Mouse (Mus musculus): ENCODE data around the gene Nptx1. TPM values are rescaled to one million over a fixed set of nuclear protein-coding genes. Genes with fewer than 3 reads are reported as not detected.
A peak's percentile ranks its signal among the peaks of the same experiment; 100 is the strongest.

Nptx1 gene
- polyA plus RNA-seq, 1 experiment from 2014 or later = 1.4 TPM

DNA sequence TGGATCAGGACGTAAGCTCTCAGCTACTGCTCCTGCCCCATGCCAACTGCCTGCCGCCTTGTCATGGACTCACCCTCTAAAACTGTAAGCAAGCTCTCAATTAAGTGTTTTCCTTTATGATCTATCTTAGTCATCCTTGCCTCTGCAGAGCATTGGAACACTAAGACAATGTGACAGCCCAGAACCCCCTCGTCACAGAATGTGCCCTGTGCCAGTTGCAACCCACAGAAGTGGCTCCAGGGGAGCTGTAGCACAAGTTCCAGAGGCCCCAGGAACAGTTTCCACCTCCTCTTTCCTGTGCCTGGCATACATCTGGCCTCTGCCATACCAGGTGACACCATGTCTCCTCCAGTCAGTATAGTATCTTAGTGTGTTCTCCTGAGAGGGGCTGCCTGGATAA lies 24.2 kb downstream of the Nptx1 start:
- no peak for DNase-seq
- Histone ChIP-seq H3K4me3 (ENCODE audit: low read depth, low read length) (no peak overlapping the region), H3K27me3 (ENCODE audit: insufficient read depth, low read length) (no peaks in the 10 kb centered on the region), H3K9ac (no peak overlapping the region), H3K4me2 (no peak overlapping the region), H3K4me1 (ENCODE audit: insufficient read depth) (no peaks in the 10 kb centered on the region), H3K9me3 (ENCODE audit: low read depth, low read length) (no peaks in the 10 kb centered on the region), H3K27ac (ENCODE audit: low read depth) (no peak overlapping the region), H3K36me3 (ENCODE audit: insufficient read depth) (no peaks in the 10 kb centered on the region)
- 86% methylated on average over 3 of the region's 3 CpGs for WGBS
- no peak for TF ChIP-seq CTCF (IDR thresholded peaks at IDR 0.05; ENCODE audit: low read depth)
- ATAC-seq (ENCODE audit: insufficient read depth) = no peak

- no peak overlapping the region for H3K9ac ChIP-seq
- H3K27ac ChIP-seq (ENCODE audit: low read depth) = no peak overlapping the region
- no peaks in the 10 kb centered on the region for H3K27me3 ChIP-seq (ENCODE audit: insufficient read depth, low read length)
- H3K4me1 ChIP-seq (ENCODE audit: insufficient read depth) = no peaks in the 10 kb centered on the region
- 75% methylated on average over 8 of the region's 8 CpGs for WGBS
- no peaks in the 10 kb centered on the region for H3K36me3 ChIP-seq (ENCODE audit: insufficient read depth)
- no peaks in the 10 kb centered on the region for H3K9me3 ChIP-seq (ENCODE audit: low read depth, low read length)
- no peak overlapping the region for H3K4me2 ChIP-seq
- no peak for TF ChIP-seq CTCF (IDR thresholded peaks at IDR 0.05; ENCODE audit: low read depth)
- H3K4me3 ChIP-seq (ENCODE audit: low read depth, low read length) = no peak overlapping the region
- ATAC-seq (ENCODE audit: insufficient read depth) = no peak
- no peak for DNase-seq
These were observed 24.8 kb downstream of the Nptx1 start for GRCm38 (mm10) chr11:119522779-119523178.

DNA sequence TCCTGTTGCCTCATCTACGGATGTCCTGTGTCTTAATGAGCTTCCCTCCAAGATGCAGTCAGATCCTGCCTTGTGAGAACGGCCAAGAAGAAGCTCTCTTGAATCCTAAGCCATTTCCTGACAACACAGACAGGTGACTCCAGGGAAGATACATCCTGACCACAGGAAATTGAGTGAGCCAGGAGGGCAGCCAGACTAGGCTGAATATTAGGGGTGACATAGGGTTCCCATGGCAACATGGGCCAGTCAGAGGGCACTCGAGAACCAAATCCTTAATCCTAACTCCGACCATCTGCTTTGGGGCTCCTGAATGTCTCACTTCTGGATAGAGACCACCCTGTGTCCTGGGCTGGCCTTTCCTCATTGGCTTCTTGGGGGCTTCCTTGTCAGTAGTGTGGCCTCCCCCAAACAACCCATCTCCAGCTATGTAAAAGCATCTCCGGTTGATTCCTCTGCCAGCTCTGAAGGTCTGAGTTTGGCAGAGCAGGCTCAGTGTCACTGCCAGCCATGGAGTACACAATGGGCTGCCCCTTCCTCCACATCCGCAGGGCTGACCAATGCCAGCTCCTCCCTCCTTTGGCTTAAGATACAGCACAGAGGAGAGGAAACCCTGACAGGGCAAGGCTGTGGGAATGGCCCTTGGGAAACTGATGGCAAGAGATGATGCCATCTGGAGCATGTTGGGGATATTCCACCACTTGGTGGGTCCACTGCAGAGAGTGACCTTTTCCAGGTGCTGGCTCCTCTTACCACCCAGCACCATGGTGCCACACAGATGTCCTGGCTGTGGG lies 25.4 kb downstream of the Nptx1 start:
- no peak for DNase-seq

DNA sequence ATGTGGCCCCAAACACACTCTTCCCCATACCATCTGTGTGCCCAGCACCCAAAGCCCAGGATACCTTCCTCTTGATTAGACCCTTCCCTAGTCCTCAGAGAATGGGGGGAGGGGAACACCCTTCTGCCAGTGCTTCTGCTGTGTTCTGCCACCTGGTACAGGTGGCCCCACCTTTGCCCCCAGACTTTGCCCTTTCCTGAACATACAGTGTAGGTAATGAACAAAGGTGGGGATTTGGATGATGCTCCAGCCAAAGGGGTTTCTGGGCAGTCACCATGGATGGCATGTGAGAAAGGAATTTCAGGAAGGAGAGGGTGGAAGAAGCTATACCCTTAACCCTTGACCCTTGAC lies 26.9 kb downstream of the Nptx1 start:
- Histone ChIP-seq H3K4me3 (ENCODE audit: low read depth, low read length) (no peak overlapping the region), H3K4me1 (ENCODE audit: insufficient read depth) (no peaks in the 10 kb centered on the region), H3K36me3 (ENCODE audit: insufficient read depth) (no peaks in the 10 kb centered on the region), H3K4me2 (no peak overlapping the region), H3K27me3 (ENCODE audit: insufficient read depth, low read length) (peaks cover 4% of the 10 kb centered on the region; the same call in 1 of the 2 replicates), H3K9me3 (ENCODE audit: low read depth, low read length) (no peaks in the 10 kb centered on the region), H3K9ac (0 out of 2 replicates have a peak overlapping the region, but pooled peaks have one; percentile 11), H3K27ac (ENCODE audit: low read depth) (no peak overlapping the region)
- no peak for TF ChIP-seq CTCF (IDR thresholded peaks at IDR 0.05; ENCODE audit: low read depth)
- ATAC-seq (ENCODE audit: insufficient read depth) (no peak), DNase-seq (no peak)

More for the DNA sequence above, 25.4 kb downstream of the Nptx1 start:
- no peak overlapping the region for H3K4me2 ChIP-seq
- TF ChIP-seq CTCF (IDR thresholded peaks at IDR 0.05; ENCODE audit: low read depth) = no peak
- no peaks in the 10 kb centered on the region for H3K27me3 ChIP-seq (ENCODE audit: insufficient read depth, low read length)
- no peak overlapping the region for H3K4me3 ChIP-seq (ENCODE audit: low read depth, low read length)
- H3K9me3 ChIP-seq (ENCODE audit: low read depth, low read length) = no peaks in the 10 kb centered on the region
- H3K36me3 ChIP-seq (ENCODE audit: insufficient read depth) = no peaks in the 10 kb centered on the region
- ATAC-seq (ENCODE audit: insufficient read depth) = no peak
- no peak overlapping the region for H3K27ac ChIP-seq (ENCODE audit: low read depth)
- no peak overlapping the region for H3K9ac ChIP-seq
- no peaks in the 10 kb centered on the region for H3K4me1 ChIP-seq (ENCODE audit: insufficient read depth)
- WGBS = 79% methylated on average over 6 of the region's 6 CpGs

DNA sequence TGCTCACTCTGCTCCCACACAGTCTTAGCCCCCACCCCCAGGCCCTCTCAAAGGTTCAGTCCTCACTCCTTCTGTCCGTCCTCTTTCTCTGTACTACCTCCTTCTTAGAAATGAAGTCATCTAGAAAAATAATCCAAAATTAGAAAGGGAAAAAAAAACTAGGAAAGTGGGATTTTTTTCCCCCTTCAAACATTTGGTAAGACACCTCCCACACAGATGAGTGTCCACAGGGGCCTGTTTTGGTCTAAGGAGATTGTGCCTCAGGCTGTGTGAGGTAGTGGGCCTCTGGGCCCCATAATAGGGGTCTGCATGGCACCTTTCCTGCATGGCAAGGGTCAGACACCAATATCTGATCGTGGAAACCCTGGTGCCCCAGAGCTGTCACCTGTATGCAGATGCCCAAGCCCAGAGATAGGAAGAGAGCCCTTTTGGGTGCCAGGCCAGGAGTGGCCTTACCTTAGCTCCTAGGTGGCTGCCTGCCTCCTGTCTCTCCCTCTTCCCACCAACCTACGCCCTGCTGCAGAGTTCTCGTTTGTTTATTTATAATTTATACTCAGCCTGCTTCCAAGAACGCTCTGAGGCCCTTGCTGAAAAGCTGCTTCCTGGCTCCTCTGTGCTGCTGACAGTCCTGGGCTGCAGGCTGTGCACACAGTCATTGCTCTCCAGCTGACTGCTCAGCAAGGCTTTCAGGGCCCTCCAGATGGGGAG lies 27.4 kb downstream of the Nptx1 start:
- Histone ChIP-seq H3K4me1 (ENCODE audit: insufficient read depth) (no peaks in the 10 kb centered on the region), H3K9ac (peak overlapping the region; percentile 11; the same call in 1 of the 2 replicates), H3K9me3 (ENCODE audit: low read depth, low read length) (no peaks in the 10 kb centered on the region), H3K27me3 (ENCODE audit: insufficient read depth, low read length) (peaks cover 5% of the 10 kb centered on the region; the same call in 1 of the 2 replicates), H3K36me3 (ENCODE audit: insufficient read depth) (no peaks in the 10 kb centered on the region), H3K4me3 (ENCODE audit: low read depth, low read length) (no peak overlapping the region), H3K27ac (ENCODE audit: low read depth) (no peak overlapping the region), H3K4me2 (no peak overlapping the region)
- 32% methylated on average over 5 of the region's 5 CpGs for WGBS
- TF ChIP-seq CTCF (IDR thresholded peaks at IDR 0.05; ENCODE audit: low read depth) = no peak
- peak; percentile 24 for DNase-seq
- no peak for ATAC-seq (ENCODE audit: insufficient read depth)

DNA sequence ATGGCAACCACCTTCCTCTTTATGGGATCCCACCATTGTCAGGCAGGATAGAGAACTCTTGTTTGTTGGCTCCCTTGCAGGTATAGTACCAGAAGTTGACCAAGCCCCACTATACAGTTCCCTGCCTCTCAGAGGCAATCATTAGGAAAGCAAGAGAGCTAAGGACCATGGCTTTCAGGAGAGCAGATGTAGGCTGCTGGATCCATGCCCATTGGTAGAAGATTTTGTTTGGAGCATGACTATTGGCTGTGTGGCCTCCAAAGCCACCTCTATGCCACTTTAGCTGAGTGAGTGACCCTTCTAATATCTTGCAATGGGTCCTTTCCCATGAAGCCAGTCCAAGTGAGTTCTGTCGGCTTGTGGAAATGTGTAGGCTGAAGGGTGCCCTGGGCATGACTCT lies 28.2 kb downstream of the Nptx1 start:
- Histone ChIP-seq H3K9ac (no peak overlapping the region), H3K9me3 (ENCODE audit: low read depth, low read length) (no peaks in the 10 kb centered on the region), H3K36me3 (ENCODE audit: insufficient read depth) (no peaks in the 10 kb centered on the region), H3K27me3 (ENCODE audit: insufficient read depth, low read length) (peaks cover 10% of the 10 kb centered on the region; the same call in 1 of the 2 replicates), H3K4me1 (ENCODE audit: insufficient read depth) (0 out of 2 replicates have a peak, but pooled peaks cover 3% of the 10 kb centered on the region), H3K27ac (ENCODE audit: low read depth) (no peak overlapping the region), H3K4me3 (ENCODE audit: low read depth, low read length) (no peak overlapping the region), H3K4me2 (no peak overlapping the region)
- ATAC-seq (ENCODE audit: insufficient read depth) = no peak
- no peak for TF ChIP-seq CTCF (IDR thresholded peaks at IDR 0.05; ENCODE audit: low read depth)
- WGBS = 90% methylated on average over 1 of the region's 1 CpGs
- no peak for DNase-seq

- H3K27ac ChIP-seq (ENCODE audit: low read depth) = no peak overlapping the region
- H3K4me1 ChIP-seq (ENCODE audit: insufficient read depth) = 0 out of 2 replicates have a peak, but pooled peaks cover 3% of the 10 kb centered on the region
- peak; percentile 41 for TF ChIP-seq CTCF (IDR thresholded peaks at IDR 0.05; ENCODE audit: low read depth)
- peak; percentile 55; the same call in 1 of the 2 replicates for ATAC-seq (ENCODE audit: insufficient read depth)
- H3K9ac ChIP-seq = no peak overlapping the region
- H3K27me3 ChIP-seq (ENCODE audit: insufficient read depth, low read length) = peaks cover 12% of the 10 kb centered on the region; the same call in 1 of the 2 replicates
- H3K4me2 ChIP-seq = no peak overlapping the region
- peak; percentile 43 for DNase-seq
- H3K36me3 ChIP-seq (ENCODE audit: insufficient read depth) = no peaks in the 10 kb centered on the region
- 57% methylated on average over 12 of the region's 12 CpGs for WGBS
- H3K9me3 ChIP-seq (ENCODE audit: low read depth, low read length) = no peaks in the 10 kb centered on the region
- no peak overlapping the region for H3K4me3 ChIP-seq (ENCODE audit: low read depth, low read length)
These were observed 30.7 kb downstream of the Nptx1 start for GRCm38 (mm10) chr11:119516677-119517361.

All from lung, embryonic 14.5 days (tissue).